Mouse (Mus musculus) activated CD4-positive, CD25-positive, alpha-beta regulatory T cell (primary cell): Measurements from ENCODE around the gene Hs3st3a1. TPM values are rescaled to one million over a fixed set of nuclear protein-coding genes. Genes with fewer than 3 reads are reported as not detected.

ENCODE experiments used
- polyA plus RNA-seq, 2 experiments: library from polyadenylated mRNA; unstranded; fragments of 100-300 nt; shearing (Covaris generic); gene quantifications; one replicate each; pipeline ENCODE4 v1.2.1; 2017

The Hs3st3a1 gene
- polyA plus RNA-seq: under 1 TPM in 1 of 2 experiments, not detected in 1; 0.05 TPM

DNA sequence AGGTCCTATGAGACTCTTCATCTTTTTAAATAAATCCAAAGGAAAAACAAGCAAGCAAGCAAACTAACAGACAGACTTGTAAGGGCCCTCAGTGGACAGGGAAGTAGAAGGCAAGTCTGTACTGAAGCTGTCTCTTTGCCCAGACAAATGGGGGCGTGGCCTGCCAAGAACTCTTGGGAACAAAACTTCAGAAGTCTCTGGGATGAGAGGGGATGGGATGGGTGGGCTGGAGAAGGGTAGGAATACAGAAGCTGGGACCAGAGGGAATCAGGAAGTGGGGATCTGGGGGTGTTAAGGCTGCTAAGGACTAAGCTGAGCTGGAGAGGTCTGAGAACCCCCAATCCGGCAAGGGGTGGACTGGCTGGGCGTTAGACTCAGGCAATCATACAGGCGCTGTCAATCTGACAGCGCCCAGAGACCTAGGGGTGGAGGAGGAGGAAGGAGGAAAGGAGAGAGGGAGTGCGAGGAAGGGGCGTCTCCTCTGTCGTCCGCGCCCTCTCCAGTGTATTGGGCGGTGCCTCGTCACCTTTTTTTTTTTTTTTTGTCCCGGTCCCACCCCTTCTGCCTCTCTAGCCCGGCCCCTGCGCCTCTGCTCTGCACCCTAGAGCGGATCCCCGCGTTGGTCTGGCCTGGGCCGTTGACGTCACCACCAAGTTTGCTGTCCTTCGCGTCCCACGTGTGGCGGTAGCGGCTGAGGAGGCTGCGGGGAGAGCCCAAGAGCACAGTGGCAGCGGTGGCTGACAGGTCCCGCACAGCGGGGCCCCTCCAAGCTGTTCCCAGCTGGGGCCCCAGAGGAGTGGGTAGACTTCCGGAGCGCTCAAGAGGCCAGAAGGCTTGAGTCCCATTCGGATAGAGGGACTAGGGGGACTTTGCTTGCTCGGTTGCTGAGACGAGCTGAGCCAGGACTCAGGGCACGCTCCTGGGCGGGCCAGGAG is at the start of gene Hs3st3a1:
Gene Hs3st3a1 (plus strand): TSS at position 722 of the 935 bp plus-strand sequence.

DNA sequence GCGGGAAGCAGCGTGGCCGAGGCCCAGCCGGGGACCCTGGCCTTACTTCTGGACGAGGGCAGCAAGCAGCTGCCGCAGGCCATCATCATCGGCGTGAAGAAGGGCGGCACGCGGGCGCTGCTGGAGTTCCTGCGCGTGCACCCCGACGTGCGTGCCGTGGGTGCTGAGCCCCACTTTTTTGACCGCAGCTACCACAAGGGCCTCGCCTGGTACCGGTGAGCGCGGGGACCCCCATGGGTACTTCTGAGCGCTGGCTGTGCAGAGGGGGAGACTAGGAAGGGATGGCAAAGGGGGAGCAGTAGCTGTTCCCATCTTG is 1.2 kb downstream of the Hs3st3a1 start, which contains the start of gene F930015N05Rik:
Gene F930015N05Rik (minus strand): TSS at position 242 of the 316 bp plus-strand sequence.

Other genes starting within 250 kb of the Hs3st3a1 start
- under 1 TPM in 1 of 2 experiments, not detected in 1; 0.65 TPM for gene F930015N05Rik, start 1.3 kb downstream of the Hs3st3a1 start, polyA plus RNA-seq